Mouse (Mus musculus): Measurements from ENCODE around the gene Sik1. TPM values are rescaled to one million over a fixed set of nuclear protein-coding genes. Genes with fewer than 3 reads are reported as not detected.

Gene Sik1
- total RNA-seq, 2 experiments from 2014 or later = 13.4 to 58.6 TPM

DNA sequence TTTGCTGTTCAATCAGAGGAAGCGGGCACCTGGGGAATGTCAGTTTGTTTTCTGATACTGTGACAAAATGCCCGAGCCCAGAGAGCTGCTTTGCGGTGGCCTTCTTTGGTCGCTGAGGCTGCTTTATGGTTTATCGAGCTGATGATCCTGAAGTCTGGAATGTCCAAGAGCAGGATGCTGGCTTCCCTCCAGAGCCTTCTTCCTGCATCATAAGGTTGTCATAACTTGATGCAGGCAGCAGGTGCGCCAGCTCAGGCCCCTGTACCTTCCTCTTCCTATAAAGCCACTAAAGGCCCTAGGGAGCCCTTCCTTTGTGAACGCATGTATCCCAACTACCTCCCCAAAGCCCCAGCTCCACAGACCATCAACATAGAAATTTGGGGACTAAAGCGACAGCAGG lies 5.3 kb upstream of the Sik1 start:
- TF ChIP-seq CTCF (IDR thresholded peaks at IDR 0.05) = no peak
- peak; percentile 5 for DNase-seq
- no peak overlapping the region for H3K4me3 ChIP-seq
- no peak overlapping the region for H3K27ac ChIP-seq
- intact Hi-C loops (cut with DNase I) = no loop called here

DNA sequence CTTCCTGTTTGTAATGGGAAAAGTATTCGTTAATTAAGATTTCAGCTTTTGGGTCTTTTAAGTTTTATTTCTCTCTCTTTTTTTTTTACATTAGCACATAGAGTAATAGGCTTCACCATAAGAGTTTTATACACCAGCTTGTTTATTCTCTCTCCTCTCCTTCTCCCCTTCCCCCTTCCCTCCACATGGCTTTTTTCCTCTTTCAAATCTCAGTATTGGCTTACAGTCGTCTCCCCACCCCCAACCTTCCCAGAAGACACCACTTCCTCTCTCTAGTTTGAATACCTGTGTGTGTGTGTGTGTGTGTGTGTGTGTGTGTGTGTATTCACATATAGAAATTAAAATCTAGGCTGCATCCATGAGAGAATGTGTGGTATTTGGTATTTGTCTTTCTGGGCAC lies 3.8 kb upstream of the Sik1 start:
- no peak overlapping the region for H3K27ac ChIP-seq
- DNase-seq = no peak
- intact Hi-C loops (cut with DNase I) = loop anchor here (5.0 kb wide), 3 partner anchors 33 to 78 kb away; no protein-coding TSS in a partner anchor
- H3K4me3 ChIP-seq = no peak overlapping the region
- no peak for TF ChIP-seq CTCF (IDR thresholded peaks at IDR 0.05)

DNA sequence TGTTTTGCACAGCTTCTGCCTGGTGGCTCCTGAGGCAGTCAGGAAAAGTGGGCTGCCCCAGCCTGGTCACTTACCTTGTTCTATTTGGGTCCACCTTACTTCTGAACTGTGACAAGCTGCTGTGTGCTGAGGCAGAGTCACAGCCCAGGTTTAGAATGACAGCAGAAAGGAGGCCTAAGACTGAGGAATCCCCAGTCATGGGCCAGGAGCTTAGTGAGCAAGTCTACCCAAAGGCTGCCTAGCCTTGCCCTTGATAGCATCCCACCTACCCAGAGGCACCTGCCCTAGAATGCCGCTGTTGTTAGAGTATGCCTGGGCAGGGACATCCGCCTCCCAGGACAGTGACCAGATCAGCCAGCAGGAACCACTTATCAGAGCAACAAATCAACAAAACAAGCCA lies 3.2 kb upstream of the Sik1 start:
- no peak for TF ChIP-seq CTCF (IDR thresholded peaks at IDR 0.05)
- peak overlapping the region; percentile 97 for H3K27ac ChIP-seq
- DNase-seq = no peak
- no peak overlapping the region for H3K4me3 ChIP-seq
- intact Hi-C loops (cut with DNase I) = loop anchor here (5.0 kb wide), 3 partner anchors 34 to 79 kb away; no protein-coding TSS in a partner anchor

DNA sequence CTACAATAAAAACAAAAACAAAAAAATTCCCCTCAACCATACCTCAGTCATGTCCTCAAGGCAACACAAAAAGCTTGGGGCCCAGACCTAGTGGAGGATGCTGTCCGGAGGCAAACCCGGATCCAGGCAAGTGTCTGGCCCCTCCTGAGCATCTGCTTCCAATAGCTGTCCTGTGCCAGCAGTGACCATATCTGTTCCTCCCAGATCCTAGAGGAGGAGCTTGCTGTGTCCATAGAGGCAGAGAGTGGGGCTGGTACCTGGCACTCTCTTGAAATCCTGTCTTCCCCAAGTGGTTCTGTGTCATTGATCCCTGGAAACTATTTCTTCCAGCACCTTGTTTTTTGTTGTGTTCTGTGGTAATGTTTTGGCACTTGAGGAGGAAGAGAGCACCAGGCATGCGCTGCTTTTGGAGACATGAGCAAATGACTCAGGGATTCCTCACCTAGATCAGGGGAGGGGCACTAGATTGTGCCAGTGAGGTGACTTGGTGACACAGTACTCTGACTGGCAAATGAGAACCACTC lies 2.4 kb upstream of the Sik1 start:
- no peak for TF ChIP-seq CTCF (IDR thresholded peaks at IDR 0.05)
- Histone ChIP-seq H3K4me3 (no peak overlapping the region), H3K27ac (peak overlapping the region; percentile 97)
- DNase-seq = peak; percentile 52
- intact Hi-C loops (cut with DNase I) = loop anchor here (2.0 to 5.0 kb wide), 5 partner anchors 34 to 165 kb away; no protein-coding TSS in a partner anchor

DNA sequence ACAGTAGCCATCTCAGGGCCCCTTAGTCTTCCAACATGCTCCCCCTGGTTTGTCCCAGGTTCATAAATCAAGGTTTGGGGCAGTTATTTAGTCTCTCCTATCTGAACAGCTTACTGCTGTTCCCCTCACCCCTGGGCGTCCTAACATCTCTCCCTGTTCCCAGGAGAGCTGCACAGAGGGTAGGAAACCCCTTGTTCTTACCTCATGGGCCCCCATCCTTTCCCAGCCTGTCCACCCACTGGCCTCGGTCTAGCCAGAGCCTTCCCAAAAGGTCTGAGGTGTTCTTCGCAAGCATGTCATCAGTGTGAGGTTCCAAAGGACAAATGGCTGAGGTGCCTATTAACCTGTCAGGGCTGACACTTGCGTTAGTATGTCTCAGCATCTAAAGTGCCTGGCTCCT lies 1.6 kb upstream of the Sik1 start:
- no peak for TF ChIP-seq CTCF (IDR thresholded peaks at IDR 0.05)
- intact Hi-C loops (cut with DNase I) = loop anchor here (2.0 to 5.0 kb wide), 5 partner anchors 35 to 164 kb away; no protein-coding TSS in a partner anchor
- peak overlapping the region; percentile 94 for H3K4me3 ChIP-seq
- no peak for DNase-seq
- H3K27ac ChIP-seq = peak overlapping the region; percentile 97

DNA sequence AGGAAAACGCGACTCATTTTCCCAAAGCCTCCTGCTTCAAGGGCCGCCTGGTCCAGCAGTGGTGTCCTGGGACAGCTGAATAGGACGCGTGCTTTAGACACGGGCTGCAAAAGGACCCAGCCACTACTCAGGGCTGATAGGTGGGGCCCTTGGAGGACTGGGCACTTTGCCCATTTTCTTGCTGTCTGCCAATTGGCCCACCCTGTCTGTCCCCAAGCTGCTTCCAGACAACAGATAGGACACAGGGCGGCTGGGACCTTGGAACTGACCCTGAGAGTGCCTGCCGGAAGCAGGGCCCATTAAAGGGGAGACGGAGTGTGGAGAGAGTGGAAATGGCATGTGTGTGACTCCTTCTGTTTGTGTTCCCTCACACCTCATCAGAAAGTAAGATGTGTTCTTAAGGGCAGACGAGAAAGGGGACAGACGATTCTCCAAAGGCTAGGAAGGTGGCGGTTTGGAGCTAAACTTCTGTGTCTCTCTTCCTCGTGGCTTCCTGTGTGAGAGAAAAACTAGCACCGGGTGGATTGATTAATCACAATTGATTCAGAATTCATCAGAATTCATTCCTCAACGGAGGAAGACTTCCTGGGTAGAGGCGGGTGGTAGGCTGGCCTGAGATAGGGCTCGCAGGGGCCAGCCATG lies 1.0 kb upstream of the Sik1 start:
- intact Hi-C loops (cut with DNase I) = loop anchor here (2.0 to 5.0 kb wide), 5 partner anchors 36 to 164 kb away; no protein-coding TSS in a partner anchor
- no peak for TF ChIP-seq CTCF (IDR thresholded peaks at IDR 0.05)
- Histone ChIP-seq H3K4me3 (peak overlapping the region; percentile 94), H3K27ac (peak overlapping the region; percentile 97)
- DNase-seq = peak; percentile 80

DNA sequence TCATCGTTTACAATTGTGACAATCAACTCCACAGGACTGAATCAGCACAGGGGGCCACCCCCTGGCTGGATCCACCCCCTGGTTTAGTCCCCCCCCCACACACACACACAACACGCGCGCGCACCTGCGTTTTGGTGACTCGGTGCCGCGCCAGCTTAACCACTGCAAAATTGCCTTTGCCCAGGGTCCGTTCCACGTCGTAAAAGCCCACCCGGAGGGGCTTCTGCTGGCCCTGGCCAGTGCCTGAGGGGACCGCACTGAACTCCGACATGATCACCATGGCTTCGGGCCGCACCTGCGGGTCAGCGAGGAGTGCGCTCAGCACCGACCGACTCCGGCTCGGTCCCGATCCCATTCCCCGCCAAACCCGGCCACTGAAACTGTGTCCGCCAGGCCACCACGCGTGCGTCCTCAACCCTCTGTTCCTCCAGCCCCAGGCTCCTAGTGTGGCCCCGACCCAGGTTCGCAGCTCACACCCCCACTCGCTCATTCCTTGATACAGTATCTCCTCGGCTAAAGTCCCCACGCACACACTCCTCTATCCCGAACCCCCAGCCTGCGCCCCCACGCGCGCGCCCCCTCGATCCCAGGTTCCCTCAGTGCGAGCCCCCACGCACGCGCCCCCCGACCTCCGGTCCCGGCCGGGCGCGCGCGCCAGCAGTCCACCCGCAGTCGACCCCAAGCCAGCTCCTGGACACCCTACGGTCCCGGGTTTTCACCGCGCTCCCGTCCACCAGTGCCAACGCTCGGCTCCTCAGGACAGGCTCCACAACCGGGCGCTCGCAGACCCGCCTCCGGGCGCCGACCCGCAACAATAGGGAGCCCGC lies 621 bp downstream of the Sik1 start:
- H3K27ac ChIP-seq = peak overlapping the region; percentile 99
- TF ChIP-seq CTCF (IDR thresholded peaks at IDR 0.05) = no peak
- H3K4me3 ChIP-seq = peak overlapping the region; percentile 94
- DNase-seq = no peak
- intact Hi-C loops (cut with DNase I) = loop anchor here (5.0 kb wide), 4 partner anchors 37 to 82 kb away; no protein-coding TSS in a partner anchor

DNA sequence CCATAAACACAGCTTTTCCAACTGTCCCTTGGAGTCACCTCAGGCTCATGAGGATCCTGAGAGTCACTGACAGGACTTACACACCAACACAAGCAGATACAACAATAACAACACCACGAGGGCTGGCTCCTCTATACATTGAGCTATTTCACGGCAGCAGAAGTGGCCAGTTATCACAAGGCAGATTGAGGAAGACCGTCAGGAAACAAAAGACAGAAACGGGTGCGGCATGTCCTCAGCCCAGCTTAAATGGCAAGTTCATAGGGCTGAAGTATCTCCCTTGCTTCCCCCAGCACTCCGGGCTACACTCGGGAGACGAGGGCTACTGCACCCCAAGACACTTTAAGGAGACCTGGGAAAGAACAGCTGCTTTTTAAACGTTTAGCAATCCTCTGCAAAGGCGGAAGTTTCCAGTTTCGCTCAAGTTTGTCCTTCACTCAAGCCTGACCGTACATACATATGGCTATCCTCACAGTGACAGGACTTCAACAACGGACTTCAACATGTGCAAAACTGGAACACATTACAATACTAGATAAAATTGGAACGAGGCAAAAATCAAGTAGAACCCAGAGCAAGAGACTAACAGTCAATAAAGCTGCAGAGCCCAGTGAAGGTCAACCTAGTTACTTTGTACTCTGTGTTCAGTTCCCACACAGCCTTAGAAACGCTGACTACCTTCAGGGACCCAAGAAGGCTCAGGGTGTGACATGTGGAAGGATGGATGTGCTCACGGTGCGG lies 2.0 kb downstream of the Sik1 start:
- no peak for DNase-seq
- intact Hi-C loops (cut with DNase I) = loop anchor here (5.0 kb wide), 1 partner anchor 61 kb away; no protein-coding TSS in a partner anchor
- peak overlapping the region; percentile 99 for H3K27ac ChIP-seq

DNA sequence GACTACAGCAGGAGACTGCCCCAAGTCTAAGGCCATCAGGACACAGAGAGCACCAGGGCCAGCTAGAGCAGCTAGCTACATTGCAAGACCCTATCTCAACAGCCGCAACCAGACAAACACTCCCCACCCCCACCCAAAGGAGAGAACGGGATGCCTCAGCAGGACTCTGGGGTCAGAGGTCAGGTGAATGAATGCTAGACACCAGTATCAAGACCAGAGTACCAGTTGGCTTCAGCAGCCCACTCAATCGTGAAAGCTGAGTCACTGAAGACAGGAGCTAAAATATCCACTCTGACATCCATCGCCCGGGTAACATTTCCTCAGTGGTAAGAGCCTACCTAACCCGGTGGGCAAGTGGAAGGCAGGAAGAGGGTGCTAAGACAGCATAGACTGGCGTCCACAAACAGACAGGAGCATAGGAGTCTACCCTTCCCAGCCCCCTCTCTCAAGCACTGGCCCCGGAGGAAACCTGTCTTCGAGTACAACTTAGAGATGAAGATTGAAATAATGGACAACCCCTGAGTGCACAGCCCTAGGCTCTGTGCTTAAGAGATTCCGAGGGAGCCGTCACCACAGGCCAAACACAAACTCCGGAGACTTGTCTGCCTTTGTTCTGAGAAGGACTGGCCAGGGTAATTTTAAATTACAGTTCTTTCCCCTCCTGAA lies 2.7 kb downstream of the Sik1 start:
- no peak for DNase-seq
- intact Hi-C loops (cut with DNase I) = loop anchor here (5.0 kb wide), 1 partner anchor 61 kb away; no protein-coding TSS in a partner anchor
- no peak for TF ChIP-seq CTCF (IDR thresholded peaks at IDR 0.05)
- Histone ChIP-seq H3K27ac (peak overlapping the region; percentile 99), H3K4me3 (peak overlapping the region; percentile 94)

More for the DNA sequence above, 2.0 kb downstream of the Sik1 start:
- H3K4me3 ChIP-seq = peak overlapping the region; percentile 94
- TF ChIP-seq CTCF (IDR thresholded peaks at IDR 0.05) = no peak

DNA sequence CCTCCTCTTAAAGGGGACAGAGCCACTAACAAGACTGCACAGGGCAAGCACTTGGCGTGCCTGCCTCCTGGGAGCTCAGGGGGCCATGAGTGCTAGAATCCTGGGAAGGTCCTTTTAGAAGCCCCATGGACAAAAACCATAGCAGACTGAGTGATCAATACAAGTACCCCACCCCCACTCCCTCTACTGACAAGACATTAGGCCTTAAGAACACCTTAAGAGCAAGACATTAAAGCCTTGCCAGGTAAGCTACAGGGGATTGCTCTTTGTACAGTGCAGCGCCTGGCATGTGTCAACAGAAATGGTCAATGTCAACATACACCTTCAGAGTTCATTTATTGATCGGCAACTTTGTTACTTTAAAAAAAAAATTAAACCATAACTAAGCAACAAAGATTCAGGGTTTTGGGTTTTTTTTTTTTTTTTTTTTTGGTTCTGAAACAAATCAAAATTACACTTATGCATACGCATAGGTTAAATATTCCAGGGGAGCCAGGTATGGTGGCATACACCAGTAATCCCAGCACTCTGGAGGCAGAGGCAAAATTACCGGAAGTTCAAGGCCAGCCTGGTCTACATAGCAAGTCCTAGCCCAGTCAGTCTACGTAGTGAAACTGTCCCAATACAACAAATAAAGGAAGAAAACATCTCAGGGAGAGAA lies 3.7 kb downstream of the Sik1 start:
- Histone ChIP-seq H3K4me3 (peak overlapping the region; percentile 94), H3K27ac (peak overlapping the region; percentile 99; the same call in 1 of the 2 replicates)
- DNase-seq = no peak
- TF ChIP-seq CTCF (IDR thresholded peaks at IDR 0.05) = no peak
- intact Hi-C loops (cut with DNase I) = loop anchor here (5.0 kb wide), 1 partner anchor 60 kb away; no protein-coding TSS in a partner anchor

DNA sequence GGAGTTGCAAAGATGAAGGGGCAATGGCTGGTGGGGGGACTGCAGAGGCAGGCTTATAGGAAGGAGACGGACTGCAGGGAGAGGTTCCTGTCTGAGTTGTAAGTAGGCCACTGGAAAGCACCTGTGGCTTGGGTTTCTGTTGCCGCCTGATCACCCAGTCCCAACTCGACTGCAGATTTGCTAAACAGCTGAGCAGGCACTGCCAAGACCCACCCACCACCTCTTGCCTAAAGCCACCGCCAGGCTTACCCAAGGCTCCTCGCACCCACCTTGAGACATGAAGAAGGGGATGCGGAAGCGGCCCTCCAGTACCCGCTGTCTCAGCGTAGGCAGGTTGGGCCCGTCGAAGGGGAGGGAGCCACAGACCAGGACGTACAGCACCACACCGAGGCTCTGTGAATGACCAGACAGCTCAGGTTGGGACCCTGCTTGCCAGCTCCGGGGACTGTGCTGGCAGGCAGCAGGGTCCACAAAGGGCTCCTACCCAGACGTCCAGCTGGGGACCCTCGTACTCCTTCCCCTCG lies 5.1 kb downstream of the Sik1 start:
- TF ChIP-seq CTCF (IDR thresholded peaks at IDR 0.05) = no peak
- DNase-seq = peak; percentile 16
- Histone ChIP-seq H3K4me3 (no peak overlapping the region), H3K27ac (no peak overlapping the region)
- intact Hi-C loops (cut with DNase I) = loop anchor here (5.0 kb wide), 1 partner anchor 58 kb away; no protein-coding TSS in a partner anchor

Measured in gastrocnemius, adult 2 months (tissue).